Mouse (Mus musculus): ENCODE measurements at regions not wholly inside any gene's neighbourhood (a gene's known extent, or its start where the extent isn't known, plus 50 kb on each side); places are given as distances from the start of the nearest gene placed in this dataset.
"Not testable (repeated sequence)": the region's sequence is repeated elsewhere in the genome, so short reads cannot be mapped to it uniquely, and the experiment has no call there.

DNA sequence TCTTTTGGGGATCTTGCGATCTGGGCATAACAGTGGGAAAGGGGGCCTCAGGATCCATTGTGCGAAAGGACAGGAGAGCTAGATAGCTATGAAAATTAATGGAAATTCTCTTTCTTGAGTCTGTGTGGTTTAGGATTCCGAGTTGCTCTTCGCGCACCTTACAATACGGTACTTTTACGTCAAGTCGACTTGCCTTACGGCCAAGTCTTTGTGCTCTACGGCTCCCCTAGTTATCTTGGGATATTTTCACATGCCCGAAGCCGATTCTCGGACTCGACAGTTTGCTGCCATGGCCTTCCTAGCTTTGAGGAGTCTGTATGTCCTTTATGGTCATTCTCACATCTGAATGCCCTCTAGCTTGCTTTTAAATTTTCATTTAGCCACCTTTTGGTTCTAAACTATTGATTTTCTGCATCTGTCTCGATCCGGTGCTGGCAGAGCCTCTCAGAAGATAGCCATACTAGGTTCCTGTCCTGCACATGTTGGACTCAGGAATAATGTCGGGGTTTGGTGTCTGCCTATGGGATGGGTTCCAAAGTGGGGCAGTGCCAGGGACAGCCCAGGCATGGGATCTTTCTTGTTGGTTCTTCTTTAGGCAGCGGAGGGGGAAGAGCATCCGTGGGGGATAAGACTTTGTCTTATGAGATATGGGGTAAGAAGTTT is 109.0 kb upstream of the Olfr1324 start:
- peak; percentile 27 to 53 for DNase-seq (ENCODE audit: low spot score in 2 of 2)

DNA sequence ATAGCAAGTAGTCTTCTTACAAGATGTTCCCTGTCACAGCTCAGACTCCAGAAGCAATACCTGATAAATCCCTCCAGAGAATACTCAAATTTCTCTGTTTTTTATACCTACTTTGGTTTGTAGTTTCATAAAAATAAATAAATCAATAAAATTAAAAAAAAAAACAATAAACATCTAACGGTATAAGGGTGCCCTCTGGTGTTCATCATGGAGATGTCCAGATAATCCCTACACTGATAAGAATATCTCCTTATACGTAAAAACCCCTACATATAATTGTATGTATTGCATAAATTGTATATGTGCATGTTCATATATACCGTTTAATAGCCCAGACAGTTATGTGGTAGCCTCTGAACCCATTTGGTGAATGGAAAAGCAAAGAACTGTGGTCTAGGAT is 75.7 kb upstream of the Olfr1324 start:
- DNase-seq (ENCODE audit: low spot score in 2 of 2), result no peak

DNA sequence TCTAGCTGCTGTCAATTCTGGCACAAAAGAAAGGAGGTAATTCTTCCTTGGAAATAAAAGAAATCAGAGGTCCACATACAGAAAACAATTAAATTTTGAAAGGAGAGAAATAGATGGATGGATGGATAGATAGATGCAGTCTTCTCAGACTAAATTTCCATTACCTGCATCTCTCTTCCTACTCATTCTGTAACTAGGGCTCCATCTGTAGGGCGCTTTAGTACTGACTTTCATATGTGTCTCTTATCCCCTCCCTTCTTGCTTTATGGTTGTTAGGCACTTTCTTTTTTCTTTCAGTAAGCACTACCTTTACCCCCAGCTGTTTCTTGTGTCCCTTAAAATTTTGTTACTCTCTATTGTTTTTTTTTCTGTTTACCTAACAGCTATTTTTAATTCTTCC is 72.9 kb upstream of the Olfr1324 start:
- DNase-seq (ENCODE audit: low spot score in 2 of 2), result no peak

DNA sequence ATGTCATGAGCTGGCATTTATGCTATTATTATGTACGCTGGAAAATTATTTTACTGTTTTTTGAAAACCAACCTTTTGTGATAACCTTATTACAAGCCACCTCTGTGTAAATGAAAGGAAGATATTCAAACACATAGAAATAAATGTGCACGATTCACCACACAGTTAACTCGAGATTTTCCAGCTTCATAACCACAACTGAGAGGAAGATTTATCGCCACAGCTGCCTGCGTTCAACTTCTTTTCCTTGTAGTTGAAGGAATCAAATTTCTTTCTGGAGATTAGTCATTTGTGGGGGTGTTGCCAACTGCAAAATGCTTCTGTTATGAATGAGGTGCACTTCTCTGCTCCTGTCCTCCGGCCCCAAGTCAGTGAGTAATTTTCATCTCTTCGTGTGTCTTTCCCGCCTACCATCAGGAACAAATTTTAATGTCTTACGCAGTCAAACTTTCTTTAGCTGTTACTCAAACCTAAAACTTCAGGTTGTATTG is 62.2 kb upstream of the Olfr1324 start:
- DNase-seq (ENCODE audit: low spot score in 2 of 2), result not testable (repeated sequence)
